Mouse (Mus musculus) midbrain, embryonic 11.5 days (tissue): ENCODE measurements around the gene Mdga1. TPM values are rescaled to one million over a fixed set of nuclear protein-coding genes. Genes with fewer than 3 reads are reported as not detected.

Source experiments
- ATAC-seq: fragments of 200-750 bp; cut with Nextera tagmentation; 2 replicates; pipeline ENCODE4 v1.8.0; 2017; ENCODE audit warnings: moderate TSS enrichment, moderate library complexity; ENCODE audit not compliant: low FRiP score
- DNase-seq: peaks from one replicate; pipeline ENCODE4 v3.0.0; 2015; ENCODE audit warnings: low spot score; ENCODE audit errors: missing footprints
- H3K27ac ChIP-seq: fragments of 300-500 bp; sonication (generic); 2 replicates; pipeline ENCODE4 v1.5.1; 2014; ENCODE audit warnings: low read depth, low read length
- H3K27me3 ChIP-seq: fragments of 300-500 bp; sonication (generic); 2 replicates; pipeline ENCODE4 v1.6.1; 2014; ENCODE audit warnings: mild to moderate bottlenecking, low read length, moderate library complexity, mixed read lengths; ENCODE audit not compliant: control insufficient read depth, insufficient read depth
- H3K36me3 ChIP-seq: fragments of 300-500 bp; sonication (generic); 2 replicates; pipeline ENCODE4 v1.6.1; 2014; ENCODE audit warnings: mild to moderate bottlenecking, low read length, moderate library complexity, mixed read lengths; ENCODE audit not compliant: control insufficient read depth, insufficient read depth
- H3K4me1 ChIP-seq: fragments of 300-500 bp; sonication (generic); 2 replicates; pipeline ENCODE4 v1.6.1; 2014; ENCODE audit warnings: low read length; ENCODE audit not compliant: control insufficient read depth, insufficient read depth
- H3K4me2 ChIP-seq: fragments of 300-500 bp; sonication (generic); 2 replicates; pipeline ENCODE4 v1.6.1; 2014; ENCODE audit warnings: mild to moderate bottlenecking, moderate library complexity
- H3K4me3 ChIP-seq: fragments of 300-500 bp; sonication (generic); 2 replicates; pipeline ENCODE4 v1.5.1; 2014; ENCODE audit warnings: low read depth, low read length
- H3K9ac ChIP-seq: fragments of 300-500 bp; sonication (generic); 2 replicates; pipeline ENCODE4 v1.6.1; 2014; ENCODE audit warnings: low read length
- H3K9me3 ChIP-seq: fragments of 300-500 bp; sonication (generic); 2 replicates; pipeline ENCODE4 v1.6.1; 2016; ENCODE audit warnings: low read length; ENCODE audit not compliant: control insufficient read depth
- WGBS: fragments of 180-500 bp; shearing (Covaris S2); extraction: QIAGEN DNeasy Blood & Tissue Kit; methylation state at CpG from one replicate; pipeline ENCODE4 v1.1.7; 2014; 5-methylcytosine and 5-hydroxymethylcytosine counted together
- polyA plus RNA-seq: library from polyadenylated mRNA; unstranded; fragments of >200 nt; fragmentation: Nextera tagmentation; extraction: Ambion mirVana; gene quantifications from 2 replicates; pipeline ENCODE4 v1.2.1, GENCODE M21; 2014

The Mdga1 gene
- polyA plus RNA-seq, 1 experiment from 2014 or later, result 6.5 TPM

- ATAC-seq (peak; percentile 93), DNase-seq (peak; percentile 99)
- peak within 1 kb of the TSS; percentile 85 for H3K4me2 ChIP-seq
- peaks cover 26% of the 10 kb centered on the region for H3K4me1 ChIP-seq
- no peaks in the 10 kb centered on the region for H3K36me3 ChIP-seq
- no peaks in the 10 kb centered on the region for H3K9me3 ChIP-seq
- peak within 1 kb of the TSS; percentile 100 for H3K27ac ChIP-seq
- H3K9ac ChIP-seq, result peak within 1 kb of the TSS; percentile 95
- H3K4me3 ChIP-seq, result peak within 1 kb of the TSS; percentile 98
- H3K27me3 ChIP-seq, result no peaks in the 10 kb centered on the region
- WGBS, result under 1% methylated on average over 79 of the region's 93 CpGs
These were observed 34.6 kb upstream of the Mdga1 start, which contains the start of gene Zfand3 for GRCm38 (mm10) chr17:30004203-30005102. Zfand3 (plus strand) TSS chr17:30004733.

- no peaks in the 10 kb centered on the region for H3K27me3 ChIP-seq
- H3K9ac ChIP-seq, result no peak overlapping the region
- 38% methylated on average over 24 of the region's 24 CpGs for WGBS
- H3K36me3 ChIP-seq, result no peaks in the 10 kb centered on the region
- H3K4me3 ChIP-seq, result no peak overlapping the region
- H3K4me2 ChIP-seq, result no peak overlapping the region
- no peak overlapping the region for H3K27ac ChIP-seq
- ATAC-seq, result no peak
- no peak for DNase-seq
- H3K9me3 ChIP-seq, result no peaks in the 10 kb centered on the region
- peaks cover 10% of the 10 kb centered on the region for H3K4me1 ChIP-seq
These were observed 28.8 kb upstream of the Mdga1 start for GRCm38 (mm10) chr17:29998566-29999295.

- DNase-seq, result no peak
- H3K27me3 ChIP-seq, result no peaks in the 10 kb centered on the region
These were observed 27.8 kb upstream of the Mdga1 start for GRCm38 (mm10) chr17:29997726-29998125.

GRCm38 (mm10) chr17:29995986-29996385, 26.1 kb upstream of the Mdga1 start:
- ATAC-seq (no peak), DNase-seq (no peak)
- 90% methylated on average over 5 of the region's 5 CpGs for WGBS
- Histone ChIP-seq H3K4me2 (no peak overlapping the region), H3K4me3 (no peak overlapping the region), H3K4me1 (peaks cover 4% of the 10 kb centered on the region), H3K36me3 (no peaks in the 10 kb centered on the region), H3K27me3 (no peaks in the 10 kb centered on the region), H3K9ac (no peak overlapping the region), H3K27ac (no peak overlapping the region), H3K9me3 (no peaks in the 10 kb centered on the region)

More at GRCm38 (mm10) chr17:29997726-29998125, 27.8 kb upstream of the Mdga1 start:
- no peaks in the 10 kb centered on the region for H3K9me3 ChIP-seq
- no peak overlapping the region for H3K4me3 ChIP-seq
- no peak overlapping the region for H3K9ac ChIP-seq
- ATAC-seq, result no peak
- 62% methylated on average over 7 of the region's 7 CpGs for WGBS
- no peak overlapping the region for H3K27ac ChIP-seq
- no peaks in the 10 kb centered on the region for H3K36me3 ChIP-seq
- H3K4me2 ChIP-seq, result no peak overlapping the region
- H3K4me1 ChIP-seq, result peaks cover 4% of the 10 kb centered on the region

GRCm38 (mm10) chr17:29994459-29994858, 24.6 kb upstream of the Mdga1 start:
- H3K27ac ChIP-seq, result no peak overlapping the region
- no peaks in the 10 kb centered on the region for H3K36me3 ChIP-seq
- H3K27me3 ChIP-seq, result no peaks in the 10 kb centered on the region
- ATAC-seq (no peak), DNase-seq (no peak)
- WGBS, result 75% methylated on average over 4 of the region's 4 CpGs
- H3K4me2 ChIP-seq, result no peak overlapping the region
- no peak overlapping the region for H3K4me3 ChIP-seq
- H3K4me1 ChIP-seq, result peaks cover 4% of the 10 kb centered on the region
- H3K9me3 ChIP-seq, result no peaks in the 10 kb centered on the region
- no peak overlapping the region for H3K9ac ChIP-seq

- DNase-seq (no peak), ATAC-seq (no peak)
- Histone ChIP-seq H3K4me2 (no peak overlapping the region), H3K27me3 (no peaks in the 10 kb centered on the region), H3K27ac (no peak overlapping the region), H3K9me3 (no peaks in the 10 kb centered on the region), H3K36me3 (no peaks in the 10 kb centered on the region), H3K4me1 (peaks cover 4% of the 10 kb centered on the region), H3K4me3 (no peak overlapping the region), H3K9ac (no peak overlapping the region)
- WGBS, result 82% methylated on average over 3 of the region's 3 CpGs
These were observed 24.1 kb upstream of the Mdga1 start for GRCm38 (mm10) chr17:29994011-29994410.

GRCm38 (mm10) chr17:29993488-29993887, 23.6 kb upstream of the Mdga1 start:
- no peak for DNase-seq
- H3K27me3 ChIP-seq, result no peaks in the 10 kb centered on the region
- H3K4me1 ChIP-seq, result no peaks in the 10 kb centered on the region
- no peaks in the 10 kb centered on the region for H3K36me3 ChIP-seq
- ATAC-seq, result no peak
- H3K9me3 ChIP-seq, result no peaks in the 10 kb centered on the region
- H3K9ac ChIP-seq, result no peak overlapping the region
- no peak overlapping the region for H3K4me3 ChIP-seq
- WGBS, result 84% methylated on average over 8 of the region's 8 CpGs
- H3K4me2 ChIP-seq, result no peak overlapping the region
- no peak overlapping the region for H3K27ac ChIP-seq

GRCm38 (mm10) chr17:29990845-29991244, 21.0 kb upstream of the Mdga1 start:
- Histone ChIP-seq H3K27me3 (no peaks in the 10 kb centered on the region), H3K9me3 (no peaks in the 10 kb centered on the region), H3K4me3 (no peak overlapping the region), H3K27ac (no peak overlapping the region), H3K9ac (no peak overlapping the region), H3K4me2 (no peak overlapping the region), H3K4me1 (no peaks in the 10 kb centered on the region), H3K36me3 (no peaks in the 10 kb centered on the region)
- DNase-seq (no peak), ATAC-seq (no peak)
- 89% methylated on average over 2 of the region's 2 CpGs for WGBS

GRCm38 (mm10) chr17:29990136-29990535, 20.2 kb upstream of the Mdga1 start:
- ATAC-seq (no peak), DNase-seq (no peak)
- no peaks in the 10 kb centered on the region for H3K9me3 ChIP-seq
- H3K9ac ChIP-seq, result no peak overlapping the region
- H3K4me3 ChIP-seq, result no peak overlapping the region
- H3K36me3 ChIP-seq, result no peaks in the 10 kb centered on the region
- H3K4me1 ChIP-seq, result no peaks in the 10 kb centered on the region
- H3K27me3 ChIP-seq, result no peaks in the 10 kb centered on the region
- 87% methylated on average over 3 of the region's 3 CpGs for WGBS
- no peak overlapping the region for H3K4me2 ChIP-seq
- no peak overlapping the region for H3K27ac ChIP-seq
